Mouse (Mus musculus) CH12.LX (cell line): ENCODE measurements at regions not wholly inside any gene's neighbourhood (a gene's known extent, or its start where the extent isn't known, plus 50 kb on each side); places are given as distances from the start of the nearest gene placed in this dataset.

Experiments used
- CTCF ChIP-seq, 2 experiments: IDR thresholded peaks in 1 of 2; conservative IDR thresholded peaks in 1 of 2; 2 replicates each; pipeline ENCODE4 v1.5.1; 2011 to 2012; ENCODE audit warnings: low read depth in 2 of 2, low read length in 2 of 2, improper control_type of control experiment in 1 of 2, inconsistent platforms in 1 of 2, mild to moderate bottlenecking in 1 of 2, moderate library complexity in 1 of 2
- NRF1 ChIP-seq: IDR thresholded peaks from 2 replicates; pipeline ENCODE4 v1.6.1; 2014; ENCODE audit warnings: low read depth, mild to moderate bottlenecking, inconsistent platforms, low read length, improper control_type of control experiment, moderate library complexity
- POLR2A ChIP-seq: IDR thresholded peaks from 2 replicates; pipeline ENCODE4 v1.6.1; 2011; ENCODE audit warnings: low read depth, mild to moderate bottlenecking, improper control_type of control experiment, low read length
- USF1 ChIP-seq: IDR thresholded peaks from 2 replicates; pipeline ENCODE4 v1.6.1; 2014; ENCODE audit warnings: low read depth, mild to moderate bottlenecking, inconsistent platforms, low read length, improper control_type of control experiment
- USF2 ChIP-seq: conservative IDR thresholded peaks from 2 replicates; pipeline ENCODE4 v1.6.1; 2011; ENCODE audit warnings: low read depth, low read length, improper control_type of control experiment

GRCm38 (mm10) chr8:103751161-103751560 is 350.3 kb upstream of the Cdh5 start:
- TF ChIP-seq NRF1 (no peak), USF1 (no peak), CTCF (conservative IDR thresholded peaks at IDR 0.05 in 1 of 2, IDR thresholded peaks at IDR 0.05 in 1 of 2; ENCODE audit: low read depth in 2 of 2, low read length in 2 of 2) (no peak), POLR2A (no peak), USF2 (no peak)
